Mouse (Mus musculus): ENCODE measurements around the gene Pde1c. TPM values are rescaled to one million over a fixed set of nuclear protein-coding genes. Genes with fewer than 3 reads are reported as not detected.

The Pde1c gene
- total and polyA plus RNA-seq, 3 experiments: 9.7 to 85.7 (median 64.9) TPM

DNA sequence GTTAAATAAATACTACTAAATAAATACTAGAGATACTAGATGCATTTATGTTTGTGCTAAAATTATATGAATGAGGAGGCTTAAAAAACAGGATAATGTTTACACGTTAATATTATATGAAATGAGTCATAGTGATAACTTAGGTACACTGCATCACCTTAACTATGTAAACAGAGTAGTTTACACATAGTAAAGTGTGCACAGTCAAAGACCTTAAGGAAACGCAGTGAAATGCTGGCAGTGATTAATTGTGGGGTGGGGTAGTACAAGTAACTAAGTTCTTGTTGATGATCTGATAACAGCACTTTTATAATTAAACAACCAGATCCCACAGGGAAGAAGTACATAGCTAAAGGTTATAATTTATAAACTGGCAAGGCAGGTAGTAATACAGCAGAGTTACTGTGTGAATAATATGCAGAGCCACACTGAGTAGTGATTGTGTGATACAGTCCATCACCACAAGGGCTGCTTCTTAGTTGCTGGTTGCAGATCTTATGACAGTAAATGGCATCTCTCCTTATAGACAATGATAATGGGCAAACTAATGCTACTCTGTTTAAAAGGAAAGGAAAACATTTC is 469.3 kb downstream of the Pde1c start:
- H3K27ac ChIP-seq: no peak overlapping the region
- no peak for TF ChIP-seq EP300 (IDR thresholded peaks at IDR 0.05; ENCODE audit: insufficient read depth, low read depth, low read length)
- no peak for TF ChIP-seq CTCF (IDR thresholded peaks at IDR 0.05)
- no peak for TF ChIP-seq POLR2A (IDR thresholded peaks at IDR 0.05; ENCODE audit: insufficient read depth, low read depth, low read length)
- WGBS: 86% methylated on average over 2 of the region's 2 CpGs
- DNase-seq: no peak
- no peak overlapping the region for H3K9ac ChIP-seq (ENCODE audit: low read depth, low read length)
- H3K4me3 ChIP-seq: no peak overlapping the region
- no peaks in the 10 kb centered on the region for H3K79me2 ChIP-seq (replicated peaks; ENCODE audit: control insufficient read depth, insufficient read depth, low read length)
- H3K4me1 ChIP-seq (ENCODE audit: control insufficient read depth, insufficient read depth, low read length): no peaks in the 10 kb centered on the region
- H3K27me3 ChIP-seq (ENCODE audit: control insufficient read depth, insufficient read depth, low read length): no peaks in the 10 kb centered on the region
- intact Hi-C loops (cut with DNase I): no loop called here
- H3K36me3 ChIP-seq (ENCODE audit: control insufficient read depth, insufficient read depth, low read length): no peaks in the 10 kb centered on the region

DNA sequence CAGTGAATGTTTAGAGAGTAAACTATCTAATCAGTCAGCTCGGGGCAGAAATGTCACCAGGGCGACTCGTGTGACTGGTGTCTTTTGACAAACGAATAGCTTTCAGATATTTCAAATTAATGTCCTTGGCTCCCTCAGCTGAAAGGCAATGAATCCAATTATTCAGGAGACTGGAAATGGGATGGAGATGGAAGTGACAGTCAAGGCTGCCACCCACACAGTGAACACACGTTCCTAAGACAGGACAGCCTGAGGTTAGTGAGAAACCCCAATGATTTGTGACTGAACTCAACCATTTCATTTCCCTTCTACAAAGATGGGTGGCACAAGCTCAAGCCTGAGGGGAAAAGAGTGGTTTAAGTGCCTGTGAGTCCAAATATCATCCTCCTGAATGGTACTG is 470.5 kb downstream of the Pde1c start:
- H3K9ac ChIP-seq (ENCODE audit: low read depth, low read length): no peak overlapping the region
- no peak for DNase-seq
- H3K4me1 ChIP-seq (ENCODE audit: control insufficient read depth, insufficient read depth, low read length): no peaks in the 10 kb centered on the region
- TF ChIP-seq EP300 (IDR thresholded peaks at IDR 0.05; ENCODE audit: insufficient read depth, low read depth, low read length) (no peak), CTCF (IDR thresholded peaks at IDR 0.05) (no peak), POLR2A (IDR thresholded peaks at IDR 0.05; ENCODE audit: insufficient read depth, low read depth, low read length) (no peak)
- H3K27me3 ChIP-seq (ENCODE audit: control insufficient read depth, insufficient read depth, low read length): no peaks in the 10 kb centered on the region
- 35% methylated on average over 5 of the region's 5 CpGs for WGBS
- intact Hi-C loops (cut with DNase I): no loop called here
- no peak overlapping the region for H3K4me3 ChIP-seq
- H3K27ac ChIP-seq: no peak overlapping the region
- no peaks in the 10 kb centered on the region for H3K36me3 ChIP-seq (ENCODE audit: control insufficient read depth, insufficient read depth, low read length)
- no peaks in the 10 kb centered on the region for H3K79me2 ChIP-seq (replicated peaks; ENCODE audit: control insufficient read depth, insufficient read depth, low read length)

DNA sequence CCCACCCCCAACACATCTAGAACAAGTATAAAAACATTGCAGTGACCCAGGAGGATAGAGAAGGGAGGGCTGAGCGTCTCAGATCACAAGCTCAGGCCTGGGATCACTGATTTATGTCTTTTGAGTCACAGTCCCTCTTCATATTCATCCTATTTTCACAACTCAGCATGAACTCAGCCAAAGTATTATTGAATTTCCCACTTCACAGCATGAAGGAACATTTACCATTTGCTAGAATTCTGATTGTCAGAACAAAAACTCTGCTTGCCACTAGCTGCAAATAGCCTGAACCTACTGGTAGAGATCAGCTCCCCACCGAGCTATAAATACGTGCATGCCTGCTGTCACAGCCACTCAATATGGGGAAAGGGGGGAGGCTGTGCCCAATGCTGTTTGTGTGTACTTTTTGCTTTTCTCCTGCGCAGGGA is 492.5 kb downstream of the Pde1c start:
- no peak overlapping the region for H3K9ac ChIP-seq (ENCODE audit: low read depth, low read length)
- H3K36me3 ChIP-seq (ENCODE audit: control insufficient read depth, insufficient read depth, low read length): no peaks in the 10 kb centered on the region
- no peaks in the 10 kb centered on the region for H3K79me2 ChIP-seq (replicated peaks; ENCODE audit: control insufficient read depth, insufficient read depth, low read length)
- DNase-seq: peak in 1 of 2 experiments; percentile 15
- TF ChIP-seq POLR2A (IDR thresholded peaks at IDR 0.05; ENCODE audit: insufficient read depth, low read depth, low read length): no peak
- no peak for TF ChIP-seq EP300 (IDR thresholded peaks at IDR 0.05; ENCODE audit: insufficient read depth, low read depth, low read length)
- no peak for TF ChIP-seq CTCF (IDR thresholded peaks at IDR 0.05)
- intact Hi-C loops (cut with DNase I): loop anchor here (10.0 kb wide), 1 partner anchor 298 kb away; no protein-coding TSS in a partner anchor
- no peak overlapping the region for H3K4me3 ChIP-seq
- H3K27ac ChIP-seq: peak overlapping the region; percentile 26; the same call in 1 of the 2 replicates
- 46% methylated on average over 4 of the region's 4 CpGs for WGBS
- no peaks in the 10 kb centered on the region for H3K27me3 ChIP-seq (ENCODE audit: control insufficient read depth, insufficient read depth, low read length)
- H3K4me1 ChIP-seq (ENCODE audit: control insufficient read depth, insufficient read depth, low read length): no peaks in the 10 kb centered on the region

DNA sequence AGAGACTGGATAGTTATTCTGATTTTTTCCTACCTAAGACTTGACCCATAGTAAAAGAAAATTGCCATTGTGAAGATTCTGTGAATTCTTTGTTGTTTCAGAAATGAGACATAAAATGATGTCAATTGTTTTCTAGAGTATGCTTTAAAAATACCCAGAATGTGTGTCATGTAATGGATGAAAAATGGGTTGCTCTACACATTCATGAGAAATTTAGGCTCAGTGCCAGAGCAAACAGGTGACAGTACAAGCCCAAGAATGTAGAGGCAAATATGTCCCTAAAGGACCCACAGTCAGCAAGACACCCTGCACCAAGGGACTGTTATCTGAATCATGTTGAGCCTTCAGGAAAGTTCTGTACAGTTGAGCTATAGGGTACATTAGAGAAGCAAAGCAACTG is 500.4 kb downstream of the Pde1c start:
- TF ChIP-seq CTCF (IDR thresholded peaks at IDR 0.05) (no peak), POLR2A (IDR thresholded peaks at IDR 0.05; ENCODE audit: insufficient read depth, low read depth, low read length) (no peak), EP300 (IDR thresholded peaks at IDR 0.05; ENCODE audit: insufficient read depth, low read depth, low read length) (no peak)
- no peaks in the 10 kb centered on the region for H3K36me3 ChIP-seq (ENCODE audit: control insufficient read depth, insufficient read depth, low read length)
- no peaks in the 10 kb centered on the region for H3K4me1 ChIP-seq (ENCODE audit: control insufficient read depth, insufficient read depth, low read length)
- H3K4me3 ChIP-seq: no peak overlapping the region
- no peak for DNase-seq
- no peak overlapping the region for H3K27ac ChIP-seq
- no peak overlapping the region for H3K9ac ChIP-seq (ENCODE audit: low read depth, low read length)
- no peaks in the 10 kb centered on the region for H3K27me3 ChIP-seq (ENCODE audit: control insufficient read depth, insufficient read depth, low read length)
- no peaks in the 10 kb centered on the region for H3K79me2 ChIP-seq (replicated peaks; ENCODE audit: control insufficient read depth, insufficient read depth, low read length)
- intact Hi-C loops (cut with DNase I): no loop called here

DNA sequence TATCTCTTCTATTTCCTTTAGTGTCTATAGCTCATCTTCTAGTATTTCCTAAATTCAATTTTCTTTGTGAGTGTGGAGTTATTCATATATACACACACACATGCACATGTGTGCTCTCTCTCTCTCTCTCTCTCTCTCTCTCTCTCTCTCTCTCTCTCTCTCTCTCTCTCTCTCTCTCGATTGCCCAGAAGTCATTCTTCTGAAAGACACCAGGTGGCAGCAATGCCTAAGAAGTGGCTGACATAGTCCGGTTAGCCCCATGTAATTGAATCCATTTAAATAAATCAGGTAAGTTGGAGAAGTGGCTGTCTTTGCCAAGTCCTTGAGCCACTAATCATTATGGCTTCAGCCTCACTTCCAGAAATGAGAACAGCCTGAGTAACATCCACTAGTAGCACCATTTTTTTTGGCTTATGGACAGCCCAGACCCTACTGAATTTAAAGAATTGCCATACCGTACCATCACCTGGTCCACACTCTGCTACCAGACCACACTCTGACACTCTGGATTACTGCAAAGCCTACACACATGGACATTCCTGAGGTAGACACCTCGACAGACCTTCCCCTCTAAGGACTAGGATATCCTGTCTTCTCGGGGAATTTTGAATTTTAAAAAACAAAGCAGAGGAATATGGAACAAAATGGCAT is 502.1 kb downstream of the Pde1c start:
- Histone ChIP-seq H3K9ac (ENCODE audit: low read depth, low read length) (no peak overlapping the region), H3K27ac (no peak overlapping the region), H3K27me3 (ENCODE audit: control insufficient read depth, insufficient read depth, low read length) (no peaks in the 10 kb centered on the region), H3K79me2 (replicated peaks; ENCODE audit: control insufficient read depth, insufficient read depth, low read length) (no peaks in the 10 kb centered on the region), H3K4me3 (no peak overlapping the region), H3K36me3 (ENCODE audit: control insufficient read depth, insufficient read depth, low read length) (no peaks in the 10 kb centered on the region), H3K4me1 (ENCODE audit: control insufficient read depth, insufficient read depth, low read length) (no peaks in the 10 kb centered on the region)
- 36% methylated on average over 5 of the region's 5 CpGs for WGBS
- DNase-seq: peak in 1 of 2 experiments; percentile 7
- TF ChIP-seq EP300 (IDR thresholded peaks at IDR 0.05; ENCODE audit: insufficient read depth, low read depth, low read length) (no peak), CTCF (IDR thresholded peaks at IDR 0.05) (peak; percentile 73), POLR2A (IDR thresholded peaks at IDR 0.05; ENCODE audit: insufficient read depth, low read depth, low read length) (no peak)
- intact Hi-C loops (cut with DNase I): loop anchor here (1.0 to 2.0 kb wide), 4 partner anchors 372 to 542 kb away; no protein-coding TSS in a partner anchor

DNA sequence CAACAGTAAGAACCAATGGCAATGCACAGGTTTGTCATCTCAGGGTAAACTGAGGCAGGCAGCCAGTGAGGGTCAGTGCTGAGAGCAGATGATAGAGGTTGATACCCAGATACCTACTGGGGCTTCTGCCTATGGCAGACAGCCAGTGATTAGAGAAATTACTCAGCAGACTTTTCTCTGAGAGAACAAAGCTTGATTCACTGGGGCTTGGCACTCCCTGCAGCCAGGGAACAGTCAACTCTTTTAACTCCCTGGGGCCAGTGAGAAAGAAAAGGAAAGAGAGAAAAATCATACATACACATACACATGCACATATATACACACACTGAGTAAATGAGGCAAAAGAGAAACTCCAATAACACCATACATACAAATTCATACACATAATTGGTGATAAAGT is 505.2 kb downstream of the Pde1c start:
- DNase-seq: no peak
- H3K36me3 ChIP-seq (ENCODE audit: control insufficient read depth, insufficient read depth, low read length): no peaks in the 10 kb centered on the region
- no peaks in the 10 kb centered on the region for H3K79me2 ChIP-seq (replicated peaks; ENCODE audit: control insufficient read depth, insufficient read depth, low read length)
- H3K4me1 ChIP-seq (ENCODE audit: control insufficient read depth, insufficient read depth, low read length): no peaks in the 10 kb centered on the region
- no peak overlapping the region for H3K9ac ChIP-seq (ENCODE audit: low read depth, low read length)
- H3K27me3 ChIP-seq (ENCODE audit: control insufficient read depth, insufficient read depth, low read length): no peaks in the 10 kb centered on the region
- H3K4me3 ChIP-seq: no peak overlapping the region
- intact Hi-C loops (cut with DNase I): no loop called here
- no peak overlapping the region for H3K27ac ChIP-seq
- no peak for TF ChIP-seq POLR2A (IDR thresholded peaks at IDR 0.05; ENCODE audit: insufficient read depth, low read depth, low read length)
- TF ChIP-seq CTCF (IDR thresholded peaks at IDR 0.05): no peak
- no peak for TF ChIP-seq EP300 (IDR thresholded peaks at IDR 0.05; ENCODE audit: insufficient read depth, low read depth, low read length)

Data from heart, adult 2 months (tissue).